Mouse (Mus musculus) spleen, adult 18-20 months (tissue): ENCODE data around the gene Otp.

Experiments
- DNase-seq, 2 experiments: peaks; one replicate each; pipeline ENCODE4 v3.0.0; 2022; ENCODE audit warnings: mixed read lengths in 2 of 2

The Otp gene

DNA sequence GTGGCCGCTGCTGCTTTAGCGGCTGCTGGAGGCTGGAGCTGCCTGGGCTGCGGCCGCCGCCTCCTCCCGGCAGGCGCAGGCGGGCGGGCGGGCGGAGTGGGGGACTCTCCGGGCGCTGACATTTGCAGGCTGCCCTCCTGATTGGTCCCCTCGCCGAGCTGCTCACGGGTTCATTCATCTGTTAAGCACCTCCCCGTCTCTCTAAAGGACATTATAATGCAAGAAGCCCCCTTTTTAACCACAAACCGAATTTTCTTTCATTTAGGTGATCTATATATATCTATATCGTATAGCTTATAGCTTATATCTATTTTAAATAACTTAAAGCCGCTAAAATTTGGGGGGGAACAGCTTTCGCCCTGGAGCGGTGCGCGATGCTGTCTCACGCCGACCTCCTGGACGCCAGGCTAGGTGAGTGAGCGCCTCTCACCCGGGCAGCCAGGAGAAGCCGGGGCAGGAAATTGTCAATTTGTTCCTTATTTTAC, at the start of gene Otp:
Otp (plus strand) TSS at position 207 of the 485 bp plus-strand sequence.
- DNase-seq = no peak

GRCm38 (mm10) chr13:94826389-94826788, 49.0 kb upstream of the Otp start:
- DNase-seq = no peak

DNA sequence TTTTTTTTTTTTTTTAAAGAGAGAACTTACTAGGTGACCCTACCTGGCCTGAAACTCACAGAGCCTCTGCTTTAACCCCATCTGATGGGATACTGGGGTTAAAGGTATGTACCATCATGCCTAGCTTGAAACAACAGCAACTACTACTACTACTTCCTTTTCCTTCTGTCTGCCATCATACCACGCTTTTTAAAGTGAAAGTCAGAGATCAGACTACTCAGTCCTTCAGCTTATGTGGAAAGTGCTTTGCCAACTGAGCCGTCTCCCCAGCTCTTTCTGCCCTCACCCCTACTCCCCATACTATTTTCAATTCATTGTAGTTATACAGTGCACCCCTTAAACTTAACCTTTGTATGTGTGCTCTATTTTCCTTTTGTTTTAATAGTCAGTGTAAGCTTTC, 48.4 kb upstream of the Otp start:
- no peak for DNase-seq

DNA sequence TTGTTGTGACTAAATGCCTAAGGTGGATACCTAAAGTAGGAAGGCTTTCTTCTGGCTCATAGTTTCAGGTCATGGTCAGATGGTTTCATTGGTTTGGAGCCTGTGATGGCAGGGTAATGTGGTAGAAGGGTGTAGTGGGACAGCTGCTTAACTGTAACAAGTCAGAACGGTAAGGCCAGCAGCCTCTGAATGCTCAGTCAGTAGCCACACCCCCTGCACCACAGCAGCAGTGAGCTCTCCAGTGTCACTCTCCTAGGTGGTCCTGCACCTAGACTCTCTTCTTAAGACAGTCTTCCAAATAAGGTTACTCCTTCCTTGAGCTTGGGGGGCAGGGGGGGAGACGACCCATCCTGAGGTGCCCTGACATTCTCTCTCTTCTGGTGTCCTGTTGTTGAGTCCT, 47.6 kb upstream of the Otp start:
- DNase-seq = no peak

DNA sequence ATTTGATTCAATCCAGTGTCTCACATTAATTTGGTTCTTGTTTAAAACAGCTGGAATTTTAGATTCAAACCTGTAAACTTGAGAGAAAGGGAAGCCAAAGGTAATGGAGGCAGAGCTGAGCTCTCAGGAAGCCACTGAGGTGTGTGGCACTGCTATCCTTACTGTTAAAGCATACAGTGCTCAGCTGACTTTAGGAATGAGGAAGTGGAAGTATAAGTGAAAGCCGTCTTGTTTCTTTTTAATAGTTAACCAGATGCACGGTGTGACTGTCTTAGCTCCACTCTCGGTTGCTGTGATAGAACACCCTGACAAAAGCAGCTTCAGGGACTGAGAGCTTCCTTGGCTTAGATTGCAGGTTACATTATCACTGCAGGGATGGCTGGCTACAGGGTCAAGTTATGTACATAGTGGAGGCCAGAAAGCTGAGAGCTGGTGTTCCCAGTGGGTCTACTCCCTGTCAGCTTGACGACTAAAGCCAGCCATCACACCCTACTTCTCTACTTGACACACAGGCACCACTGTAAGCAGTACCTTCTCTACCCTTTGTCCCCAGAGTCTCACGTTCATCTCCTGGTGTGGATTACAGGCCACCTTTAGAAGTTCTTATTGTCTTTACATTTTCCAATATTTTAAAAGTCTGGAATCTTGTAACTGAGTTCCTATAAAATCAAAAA, 37.2 kb upstream of the Otp start:
- no peak for DNase-seq

- no peak for DNase-seq
Measured at GRCm38 (mm10) chr13:94838756-94839337, 36.6 kb upstream of the Otp start.

- DNase-seq = no peak
Measured at GRCm38 (mm10) chr13:94843236-94843635, 32.2 kb upstream of the Otp start.

DNA sequence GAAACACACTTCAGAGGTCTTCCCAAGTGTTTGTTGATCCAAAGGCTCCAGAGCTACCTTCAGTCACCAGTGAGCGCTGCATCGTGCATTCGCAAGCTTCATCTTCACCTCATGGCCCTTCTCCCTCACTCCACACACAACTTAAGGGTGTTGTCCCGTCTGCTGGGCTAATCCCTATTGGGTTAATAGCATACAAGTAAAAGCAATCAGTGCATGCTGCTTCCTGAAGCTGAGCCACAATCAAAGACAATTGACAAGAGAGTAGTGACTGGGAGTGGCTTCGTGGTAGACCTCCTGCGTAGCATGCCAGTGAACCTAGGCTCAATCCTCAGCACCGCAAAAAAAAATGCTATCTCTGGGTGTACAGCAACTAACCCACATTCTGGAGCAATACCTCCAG, 27.5 kb upstream of the Otp start:
- DNase-seq = no peak

GRCm38 (mm10) chr13:94849351-94849750, 26.1 kb upstream of the Otp start:
- DNase-seq = no peak

DNA sequence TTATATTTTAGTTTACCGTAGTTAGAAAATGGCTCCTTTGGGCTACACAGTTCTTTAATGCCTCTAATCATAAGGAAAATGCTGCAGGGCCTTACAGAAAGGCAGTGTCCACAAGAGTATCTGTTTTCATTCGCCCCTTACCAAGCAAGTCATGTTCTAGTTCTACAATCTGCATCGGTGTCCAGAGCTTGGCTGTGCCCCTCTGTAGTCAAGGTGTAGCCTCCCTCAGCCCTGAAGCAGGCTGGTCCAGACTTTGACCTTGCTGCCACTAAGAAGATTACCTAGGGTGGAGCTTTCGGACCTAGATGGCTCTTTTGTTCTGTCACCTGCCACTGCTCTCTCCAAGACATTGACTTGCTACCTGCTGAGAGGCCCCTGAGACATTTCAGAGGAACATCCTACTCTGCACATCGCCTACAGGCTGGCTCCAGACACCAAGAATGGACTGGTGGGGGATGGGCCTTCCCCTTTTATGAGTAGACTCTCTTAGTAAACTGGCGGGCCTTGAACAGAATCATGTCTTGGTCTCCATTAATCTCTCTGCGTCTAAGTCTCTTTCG, 17.3 kb upstream of the Otp start:
- DNase-seq = no peak

- no peak for DNase-seq
Measured at GRCm38 (mm10) chr13:94859256-94859655, 16.1 kb upstream of the Otp start.

DNA sequence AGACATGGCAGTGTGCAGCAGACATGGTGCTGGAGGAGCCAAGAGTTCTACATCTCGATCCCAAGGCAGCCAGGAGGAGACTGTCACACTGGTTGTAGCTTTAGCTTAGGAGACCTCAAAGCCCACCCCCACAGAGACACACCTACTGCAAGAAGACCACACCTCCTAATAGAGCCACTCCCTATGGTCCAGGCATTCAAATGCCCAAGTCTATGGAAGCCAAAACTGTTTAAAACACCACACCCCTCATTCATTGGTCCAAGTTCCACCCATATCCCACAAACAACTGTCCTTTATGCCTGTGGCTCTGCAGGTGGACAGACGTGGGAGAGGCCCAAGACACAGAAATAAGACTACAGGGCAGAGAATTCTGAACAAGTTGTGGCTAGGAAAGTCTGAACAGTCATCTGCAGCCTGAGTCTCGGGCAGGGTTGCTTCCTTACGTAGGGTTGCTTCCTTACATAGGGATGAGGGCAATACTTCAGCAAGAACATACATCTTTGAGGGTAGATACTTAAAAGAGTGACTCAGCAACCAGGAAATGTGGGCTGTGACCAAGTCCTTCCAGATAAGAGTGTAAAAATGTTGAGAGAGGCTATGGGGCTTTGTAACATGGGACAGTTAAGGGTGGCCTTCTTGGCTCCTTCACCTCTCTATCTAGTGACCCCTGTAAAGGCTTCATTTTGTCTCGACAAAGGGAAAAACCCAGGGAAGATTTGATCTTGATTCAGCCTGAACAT, 12.7 kb upstream of the Otp start:
- DNase-seq = no peak

DNA sequence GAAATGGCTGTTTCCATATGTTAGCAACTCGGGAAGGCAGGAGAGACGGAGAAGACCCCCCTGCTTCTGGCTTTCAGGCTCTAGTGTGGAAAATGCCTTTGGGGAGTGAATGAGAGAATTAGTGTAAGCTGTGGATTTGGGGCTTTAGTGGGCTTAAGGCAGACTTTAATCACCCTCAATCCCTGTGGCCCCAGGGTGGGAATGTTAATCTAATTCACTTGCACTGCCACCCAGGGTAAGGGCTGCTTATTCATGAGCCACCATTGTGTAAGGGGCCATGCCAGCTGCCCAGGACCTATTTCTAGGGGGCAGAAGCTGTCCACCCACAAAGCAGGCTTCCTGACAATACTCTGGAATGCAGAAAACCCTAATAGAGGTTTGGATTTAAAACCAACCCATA, 8.5 kb upstream of the Otp start:
- no peak for DNase-seq

- no peak for DNase-seq
Measured at GRCm38 (mm10) chr13:94867772-94868171, 7.6 kb upstream of the Otp start.

- peak in 1 of 2 experiments; percentile 26 for DNase-seq
Measured at GRCm38 (mm10) chr13:94868478-94868950, 6.9 kb upstream of the Otp start.

DNA sequence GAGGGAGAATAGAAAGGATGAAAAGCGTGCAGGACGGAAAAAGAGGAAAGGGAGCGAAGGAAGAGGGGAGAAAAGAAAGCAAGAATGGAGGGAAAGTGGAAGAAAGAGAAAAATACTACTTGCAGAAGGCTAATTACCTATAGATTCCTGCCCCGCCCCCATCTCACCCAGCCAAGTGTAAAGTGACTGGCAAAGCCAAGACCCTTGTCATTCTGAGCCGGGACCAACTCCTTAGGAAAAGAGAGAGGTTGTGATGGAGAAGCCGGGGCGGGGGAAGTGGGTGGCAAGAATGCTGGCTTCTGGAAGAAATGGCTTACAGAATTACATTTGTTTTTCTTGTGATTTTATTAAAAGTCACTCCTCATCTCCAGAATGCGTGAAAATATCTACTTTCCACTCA, 5.9 kb upstream of the Otp start:
- DNase-seq = no peak

- DNase-seq = no peak
Measured at GRCm38 (mm10) chr13:94870071-94870460, 5.3 kb upstream of the Otp start.

DNA sequence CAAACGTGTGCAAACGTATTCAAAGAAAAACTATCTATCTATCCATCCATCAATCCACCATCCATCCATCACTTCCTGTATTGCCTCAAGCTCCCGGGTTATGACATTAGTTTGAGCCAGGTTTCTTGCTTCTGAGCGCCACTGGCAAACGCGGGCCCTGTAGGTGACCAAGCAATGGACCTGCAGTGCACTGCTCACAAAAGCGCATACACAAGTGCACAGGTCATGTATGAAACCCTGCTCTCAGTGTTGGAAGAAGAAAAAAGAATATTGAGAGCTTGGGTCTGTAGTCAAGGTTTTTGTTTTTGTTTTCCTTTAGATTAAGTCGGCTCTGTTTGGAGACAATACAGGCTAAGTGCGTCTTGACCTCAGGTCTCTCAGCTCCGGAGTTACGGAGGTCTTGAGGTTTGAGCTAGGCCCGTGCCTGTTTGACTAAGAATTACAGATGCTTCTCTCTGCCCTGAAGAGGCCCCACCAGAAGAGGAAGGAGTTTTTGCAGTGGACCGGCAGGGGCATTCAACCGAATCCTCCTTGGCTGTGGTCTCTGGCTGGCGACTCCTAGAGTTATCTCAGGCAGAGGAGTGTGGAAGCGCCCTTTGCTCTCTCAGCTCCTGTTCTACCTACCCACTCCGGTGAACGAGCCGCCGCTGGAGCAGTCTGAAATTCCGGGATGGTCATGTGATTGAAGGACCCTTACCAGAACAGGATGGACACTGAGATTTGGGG, 4.8 kb upstream of the Otp start:
- no peak for DNase-seq

DNA sequence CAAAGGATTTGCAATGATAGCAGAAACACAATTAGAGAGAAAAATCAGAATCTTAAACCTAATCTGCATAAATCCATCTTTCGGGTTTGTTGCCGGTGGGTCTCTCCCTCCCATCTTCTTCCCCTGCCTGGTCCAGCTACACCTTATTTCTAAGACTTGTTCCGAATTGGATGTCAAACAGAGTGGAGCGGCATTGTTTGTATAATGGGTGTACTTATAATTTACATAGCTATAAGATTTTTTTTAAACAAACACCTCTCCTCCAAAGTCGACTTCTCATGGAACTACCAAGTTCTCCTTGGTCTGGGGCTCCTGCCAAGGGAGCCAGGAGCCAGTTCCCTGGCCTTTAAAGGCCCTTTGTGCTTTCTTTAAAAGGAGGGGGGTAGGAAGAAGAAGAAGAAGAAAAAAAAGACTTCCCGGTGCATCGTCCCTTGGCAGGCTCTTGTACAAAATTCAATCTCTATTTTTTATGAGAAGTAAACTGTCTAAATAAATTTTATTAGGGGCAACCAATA, 3.5 kb upstream of the Otp start:
- no peak for DNase-seq

DNA sequence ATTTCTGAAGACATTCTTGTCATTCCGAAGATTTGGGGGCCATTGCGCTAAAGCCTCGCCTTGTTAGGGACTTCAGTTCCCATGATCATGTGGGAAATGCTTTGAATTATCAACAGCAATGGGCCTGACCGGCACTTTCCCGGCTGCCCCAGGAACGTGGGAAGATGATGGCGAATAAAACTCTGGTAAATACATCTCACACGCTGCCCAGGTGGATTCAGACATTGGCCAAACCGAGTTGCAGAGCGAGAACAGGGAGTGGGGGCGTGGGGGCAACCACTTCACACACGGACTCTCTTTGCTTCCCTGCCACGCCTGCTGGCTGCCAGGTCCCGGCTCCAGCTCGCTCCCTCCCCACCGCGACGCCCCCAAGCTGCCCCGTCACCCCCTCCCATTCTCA, 3.0 kb upstream of the Otp start:
- DNase-seq = no peak

- no peak for DNase-seq
Measured at GRCm38 (mm10) chr13:94873111-94874038, 2.0 kb upstream of the Otp start.

- DNase-seq = no peak
Measured at GRCm38 (mm10) chr13:94874039-94874425, 1.4 kb upstream of the Otp start.
